ENCODE assay signal across 8 mouse cellular contexts in the genomic region with DNA sequence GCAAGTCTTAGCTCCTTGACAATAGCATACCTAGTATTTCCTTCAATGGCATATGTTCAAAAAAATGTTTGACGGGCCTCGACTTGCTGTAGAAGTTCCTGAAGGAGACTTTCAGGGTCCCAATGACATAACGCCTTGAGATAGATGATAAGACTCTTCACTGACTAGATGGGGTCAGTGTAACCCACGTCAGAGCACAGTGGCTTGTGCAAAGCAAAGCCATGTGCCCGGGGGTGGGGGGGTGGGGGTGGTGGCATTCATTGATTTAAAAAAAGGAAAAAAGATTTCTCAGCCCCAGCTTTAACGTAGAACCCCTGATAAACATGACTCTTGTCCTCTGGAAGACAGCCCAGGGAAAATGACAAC. TPM values are rescaled to one million over a fixed set of nuclear protein-coding genes. Genes with fewer than 3 reads are reported as not detected.
DNase-seq lines count a peak whose midpoint lies in the region; ATAC-seq and TF ChIP-seq lines count a peak whose summit lies in the region.

No protein-coding gene starts in this region.

- DNase-seq in heart, adult 8-10 months (ENCODE audit: low spot score) = no peak
- no peak for DNase-seq in ES-E14 (ENCODE audit: low read depth, low spot score)
- DNase-seq in embryo, embryonic 11 days = no peak
- no peak for DNase-seq in left cerebral cortex, adult 11 months (ENCODE audit: low spot score)
- DNase-seq in urinary bladder, postnatal 14 days (ENCODE audit: low spot score) = no peak

- H3K4me2 ChIP-seq in heart, embryonic 14.5 days (ENCODE audit: low read length) = peak overlapping the region; percentile 68
- H3K4me2 ChIP-seq in forebrain, embryonic 16.5 days (ENCODE audit: low read length) = peak overlapping the region; percentile 52
- H3K4me2 ChIP-seq in liver, embryonic 16.5 days (ENCODE audit: low read depth, low read length) = peak overlapping the region; percentile 62

- in situ Hi-C loops in ES-E14 (cut with MboI; ENCODE audit: low sequenced_read_pairs in 2 of 2, unreplicated experiment in 2 of 2) = no loop called here

- 0 out of 2 replicates have a peak, but pooled peaks have one; percentile 15 for ATAC-seq in heart, embryonic 14.5 days (ENCODE audit: insufficient number of reproducible peaks, insufficient read depth, low FRiP score, low read depth)
- peak; percentile 32 for ATAC-seq in forebrain, embryonic 16.5 days
- no peak for ATAC-seq in liver, embryonic 16.5 days (ENCODE audit: low read depth)

- 47% methylated on average over 6 of the region's 6 CpGs for WGBS in heart, embryonic 14.5 days
- 69% methylated on average over 6 of the region's 6 CpGs for WGBS in forebrain, embryonic 16.5 days
- 52% methylated on average over 6 of the region's 6 CpGs for WGBS in liver, embryonic 16.5 days (ENCODE audit: insufficient replicate concordance)

- H3K4me1 ChIP-seq in heart, embryonic 14.5 days (ENCODE audit: control insufficient read depth in 2 of 2, insufficient read depth in 2 of 2, low read length in 2 of 2) = peaks cover 0 to 2% of the 10 kb centered on the region in 2 experiments; a peak in 1 of 4 replicates
- peaks cover 0 to 5% of the 10 kb centered on the region in 2 experiments; a peak in 3 of 4 replicates for H3K4me1 ChIP-seq in ES-E14 (ENCODE audit: control insufficient read depth in 2 of 2, insufficient read depth in 2 of 2, low read length in 2 of 2, poor library complexity in 1 of 2)
- H3K4me1 ChIP-seq in forebrain, embryonic 16.5 days (replicated peaks; ENCODE audit: control insufficient read depth, insufficient read depth, low read length) = peaks cover 4% of the 10 kb centered on the region
- peaks cover 6% of the 10 kb centered on the region for H3K4me1 ChIP-seq in liver, embryonic 16.5 days (ENCODE audit: control insufficient read depth, low read depth, low read length)

- peak overlapping the region; percentile 62 to 79; a peak in 3 of 4 replicates for H3K27ac ChIP-seq in heart, embryonic 14.5 days (replicated peaks in 1 of 2; ENCODE audit: control insufficient read depth in 1 of 2, insufficient read depth in 1 of 2, low read depth in 2 of 2, low read length in 2 of 2)
- H3K27ac ChIP-seq in ES-E14 (ENCODE audit: insufficient read depth, low read depth, low read length, poor library complexity, severe bottlenecking) = peak overlapping the region; percentile 80; the same call in 1 of the 2 replicates
- peak overlapping the region; percentile 79 for H3K27ac ChIP-seq in forebrain, embryonic 16.5 days (ENCODE audit: low read length)
- H3K27ac ChIP-seq in liver, embryonic 16.5 days (ENCODE audit: low read length) = no peak overlapping the region; the same call in 1 of the 2 replicates

- H3K4me3 ChIP-seq in heart, embryonic 14.5 days (ENCODE audit: control insufficient read depth in 1 of 2, insufficient read depth in 1 of 2, low read depth in 1 of 2, low read length in 2 of 2) = peak overlapping the region; percentile 34 to 44; a peak in 3 of 4 replicates
- H3K4me3 ChIP-seq in ES-E14 (ENCODE audit: insufficient read depth in 1 of 2, low read depth in 1 of 2, low read length in 2 of 2, poor library complexity in 1 of 2, severe bottlenecking in 1 of 2) = peak overlapping the region; percentile 16 to 53; a peak in 3 of 4 replicates
- peak overlapping the region; percentile 45 for H3K4me3 ChIP-seq in forebrain, embryonic 16.5 days (replicated peaks; ENCODE audit: low read length)
- H3K4me3 ChIP-seq in liver, embryonic 16.5 days (ENCODE audit: low read depth, low read length) = peak overlapping the region; percentile 65

- H3K36me3 ChIP-seq in heart, embryonic 14.5 days (ENCODE audit: control insufficient read depth, insufficient read depth, low read length) = no peaks in the 10 kb centered on the region
- H3K36me3 ChIP-seq in ES-E14 (ENCODE audit: control insufficient read depth, insufficient read depth, low read length, poor library complexity, severe bottlenecking) = no peaks in the 10 kb centered on the region
- no peaks in the 10 kb centered on the region for H3K36me3 ChIP-seq in forebrain, embryonic 16.5 days (ENCODE audit: control insufficient read depth, insufficient read depth)
- H3K36me3 ChIP-seq in liver, embryonic 16.5 days (ENCODE audit: control insufficient read depth, insufficient read depth) = no peaks in the 10 kb centered on the region

- H3K27me3 ChIP-seq in heart, embryonic 14.5 days (ENCODE audit: control insufficient read depth, insufficient read depth, low read length) = no peaks in the 10 kb centered on the region
- H3K27me3 ChIP-seq in forebrain, embryonic 16.5 days (replicated peaks; ENCODE audit: control insufficient read depth, insufficient read depth, low read length) = no peaks in the 10 kb centered on the region
- H3K27me3 ChIP-seq in liver, embryonic 16.5 days (ENCODE audit: control insufficient read depth, insufficient read depth, low read depth, low read length) = no peaks in the 10 kb centered on the region

- H3K9ac ChIP-seq in heart, embryonic 14.5 days (ENCODE audit: low read length) = peak overlapping the region; percentile 63
- peak overlapping the region; percentile 7; the same call in 1 of the 2 replicates for H3K9ac ChIP-seq in ES-E14 (ENCODE audit: insufficient read depth, low read depth, low read length, poor library complexity, severe bottlenecking)
- H3K9ac ChIP-seq in forebrain, embryonic 16.5 days (replicated peaks; ENCODE audit: low read depth, low read length) = no peak overlapping the region; the same call in 1 of the 2 replicates
- no peak overlapping the region for H3K9ac ChIP-seq in liver, embryonic 16.5 days (ENCODE audit: low read depth, low read length)

- H3K9me3 ChIP-seq in heart, embryonic 14.5 days (ENCODE audit: control insufficient read depth, low read length) = no peaks in the 10 kb centered on the region
- no peaks in the 10 kb centered on the region for H3K9me3 ChIP-seq in ES-E14 (ENCODE audit: control insufficient read depth, insufficient read depth, low read depth, low read length)
- H3K9me3 ChIP-seq in forebrain, embryonic 16.5 days (ENCODE audit: control insufficient read depth, low read length) = no peaks in the 10 kb centered on the region
- H3K9me3 ChIP-seq in liver, embryonic 16.5 days (replicated peaks; ENCODE audit: control insufficient read depth, low read length) = no peaks in the 10 kb centered on the region

TF ChIP-seq in ES-E14, 5 proteins besides CTCF, POLR2A, EP300 and RAD21:
- TF ChIP-seq MAFK (IDR thresholded peaks at IDR 0.05; ENCODE audit: insufficient read depth, low read depth, low read length) (no peak), ZNF384 (IDR thresholded peaks at IDR 0.05; ENCODE audit: low read depth, low read length) (no peak), ZC3H11A (IDR thresholded peaks at IDR 0.05; ENCODE audit: borderline replicate concordance, low read depth, low read length) (no peak), HCFC1 (IDR thresholded peaks at IDR 0.05; ENCODE audit: borderline replicate concordance, insufficient read depth, low read length) (no peak), CHD2 (IDR thresholded peaks at IDR 0.05; ENCODE audit: low read depth, low read length) (no peak)

RNA-seq across cellular contexts. Expression of a gene that starts 12.8 kb away (rescaled TPM):
- polyA plus RNA-seq in heart, embryonic 14.5 days (2014; fragmentation: Nextera tagmentation; extraction: Ambion mirVana) = 1,151 and 1,230 TPM in 2 replicates
- total RNA-seq in heart, adult 8-10 months (2022) = 100 to 1,000 TPM; 320 to 424 (median 359) TPM
- total RNA-seq in ES-E14 (2012; rRNA removed) = 557 and 605 TPM in 2 replicates
- 460 and 461 TPM in 2 replicates for polyA plus RNA-seq in forebrain, embryonic 16.5 days (2015; fragmentation: Nextera tagmentation; extraction: Ambion mirVana)
- 361 and 413 TPM in 2 replicates for polyA plus RNA-seq in liver, embryonic 16.5 days (2015; fragmentation: Nextera tagmentation; extraction: Ambion mirVana)

Comparison
In these comparisons a context has a peak if more than half of its experiments do, and no peak if none do; other contexts are left out.
1. H3K9ac ChIP-seq: peak in heart, embryonic 14.5 days (single experiment) and ES-E14 (single experiment); none in forebrain, embryonic 16.5 days (single experiment) and liver, embryonic 16.5 days (single experiment).
2. Peak in every context shown above with its lines, with median percentiles within 50 percentile points of each other: H3K4me2 ChIP-seq and H3K4me3 ChIP-seq.